Mouse (Mus musculus) ovary, postnatal 14 days (tissue): ENCODE data around the gene Ring1.

Source experiments
- DNase-seq: peaks from one replicate; pipeline ENCODE4 v3.0.0; 2022; ENCODE audit warnings: low spot score

Ring1 gene

DNA sequence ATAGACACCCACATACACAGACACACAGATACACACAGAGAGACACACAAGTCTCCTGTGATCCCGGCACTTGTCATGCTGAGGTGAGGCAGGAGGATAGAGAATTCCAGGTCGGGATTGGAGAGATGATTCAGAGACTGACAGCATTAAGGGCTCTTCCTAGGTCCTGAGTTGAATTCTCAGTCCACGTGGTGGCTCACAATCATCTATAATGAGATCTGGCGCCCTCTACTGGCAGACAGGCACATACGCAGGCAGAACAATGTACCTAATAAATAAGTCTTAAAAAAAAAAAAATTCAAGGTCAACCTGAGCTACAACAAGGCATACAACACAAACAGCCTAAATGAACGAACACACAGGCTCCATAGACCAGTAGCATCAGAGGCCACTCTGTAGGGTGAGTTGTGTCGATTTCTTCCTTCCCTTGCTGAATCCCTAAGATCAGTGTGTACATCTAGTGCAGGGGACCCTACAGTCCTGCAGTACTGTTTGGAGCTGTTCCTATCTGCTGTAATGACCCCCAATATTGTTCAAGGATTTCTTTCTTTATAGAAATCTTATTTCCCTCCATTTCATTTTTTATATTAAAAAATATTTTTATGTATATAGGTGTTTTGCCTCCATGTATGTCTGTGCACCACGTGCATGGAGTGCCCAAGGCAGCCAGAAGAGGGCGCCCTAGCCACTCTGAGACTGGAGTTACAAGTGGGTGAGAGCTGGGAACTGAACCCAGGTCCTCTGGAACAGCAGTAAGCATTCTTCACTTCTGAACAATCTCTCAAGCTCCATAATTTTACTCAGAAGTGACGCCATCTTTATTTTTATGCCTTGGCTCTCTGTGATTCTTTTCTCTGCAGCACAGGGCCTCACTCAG, 32.5 kb downstream of the Ring1 start:
- DNase-seq = peak; percentile 38

DNA sequence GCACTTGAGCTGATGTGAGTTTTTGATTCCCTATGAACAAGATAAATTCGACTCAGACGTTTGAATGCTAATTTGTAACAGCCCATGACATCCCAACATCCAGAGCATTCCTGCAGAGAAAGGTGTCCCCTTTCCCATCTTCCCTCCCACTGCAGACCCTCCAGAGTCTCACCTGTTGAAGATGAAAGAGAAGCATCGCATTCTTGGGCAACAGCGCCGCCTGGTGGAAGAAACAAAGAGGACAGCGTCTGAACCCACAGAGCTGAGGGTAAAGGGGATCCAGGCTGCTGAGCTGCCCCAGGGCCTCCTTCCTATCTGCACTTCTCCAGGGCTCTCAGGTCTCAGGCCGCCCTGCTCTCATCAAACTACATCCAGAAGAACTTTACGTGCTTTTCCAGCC, 42.3 kb downstream of the Ring1 start:
- DNase-seq = peak; percentile 46

DNA sequence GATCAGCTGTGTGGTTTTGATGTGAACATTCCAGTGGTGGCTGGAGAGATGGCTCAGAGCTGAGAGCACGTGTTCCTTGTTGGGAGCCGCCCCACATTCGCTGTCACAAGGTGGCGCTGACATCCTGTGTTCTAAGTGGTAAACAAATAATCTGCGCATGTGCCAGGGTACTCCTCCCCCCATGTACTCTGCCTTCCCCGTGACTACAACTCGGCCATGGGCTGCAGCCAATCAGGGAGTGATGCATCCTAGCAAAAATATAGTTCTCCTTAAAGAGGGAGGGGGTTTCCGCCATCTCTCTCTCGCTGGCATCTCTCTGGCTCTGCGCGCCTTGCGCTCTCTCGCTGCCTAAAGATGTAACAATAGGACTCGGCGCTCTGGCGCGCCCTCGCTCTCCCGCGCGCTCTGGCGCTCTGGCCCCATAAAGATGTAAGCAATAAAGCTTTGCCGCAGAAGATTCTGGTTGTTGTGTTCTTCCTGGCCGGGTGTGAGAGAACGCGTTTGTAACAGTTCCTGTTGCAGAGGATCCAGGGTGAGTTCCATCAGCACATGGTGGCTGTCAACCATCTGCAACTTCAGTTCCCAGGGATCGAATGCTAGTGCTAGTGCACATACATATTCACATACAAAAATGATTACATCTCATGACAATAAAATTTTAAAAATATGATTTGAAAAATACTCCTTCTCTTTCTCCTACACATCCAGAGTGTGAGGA, 43.1 kb downstream of the Ring1 start:
- peak; percentile 52 for DNase-seq

DNA sequence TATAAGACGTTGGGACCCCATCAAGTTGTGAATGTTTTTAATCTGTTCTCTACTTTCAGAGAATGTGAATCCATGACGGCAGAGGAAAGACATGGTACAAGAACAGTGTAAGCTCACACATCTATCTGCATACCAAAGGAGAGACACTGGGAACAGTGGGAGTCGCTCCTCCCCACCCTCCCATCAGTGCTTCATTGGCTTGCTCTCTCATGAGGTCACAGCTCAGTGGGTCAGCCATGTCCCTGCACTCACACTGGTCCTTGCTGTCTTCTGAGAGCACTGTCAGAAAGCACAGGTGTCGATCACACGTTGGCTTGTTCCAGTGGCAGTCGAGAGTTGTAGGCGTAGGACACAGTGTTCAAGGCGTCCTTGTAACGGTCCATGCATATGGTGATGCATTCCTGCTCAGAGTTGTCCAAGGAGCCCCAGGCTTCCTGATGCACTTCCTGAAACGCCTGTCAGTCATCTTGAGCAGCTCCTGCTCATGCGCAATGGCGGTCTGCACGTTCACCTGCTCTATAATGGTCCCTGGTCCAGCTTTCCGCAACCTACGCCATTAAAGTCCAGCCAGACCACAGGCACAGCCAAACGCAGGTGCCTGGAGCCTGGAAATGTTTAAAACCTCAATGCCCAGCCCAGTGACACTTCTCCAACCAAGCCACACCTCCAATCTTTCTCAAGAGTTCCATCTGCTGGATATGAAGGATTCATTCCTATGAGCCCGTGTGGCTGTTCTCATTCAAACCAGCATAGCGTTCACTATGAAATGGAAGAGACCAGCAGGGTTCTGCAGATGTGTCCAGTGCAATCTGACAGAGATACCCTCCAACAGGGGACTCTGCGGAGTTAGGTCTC, 44.1 kb downstream of the Ring1 start:
- no peak for DNase-seq

DNA sequence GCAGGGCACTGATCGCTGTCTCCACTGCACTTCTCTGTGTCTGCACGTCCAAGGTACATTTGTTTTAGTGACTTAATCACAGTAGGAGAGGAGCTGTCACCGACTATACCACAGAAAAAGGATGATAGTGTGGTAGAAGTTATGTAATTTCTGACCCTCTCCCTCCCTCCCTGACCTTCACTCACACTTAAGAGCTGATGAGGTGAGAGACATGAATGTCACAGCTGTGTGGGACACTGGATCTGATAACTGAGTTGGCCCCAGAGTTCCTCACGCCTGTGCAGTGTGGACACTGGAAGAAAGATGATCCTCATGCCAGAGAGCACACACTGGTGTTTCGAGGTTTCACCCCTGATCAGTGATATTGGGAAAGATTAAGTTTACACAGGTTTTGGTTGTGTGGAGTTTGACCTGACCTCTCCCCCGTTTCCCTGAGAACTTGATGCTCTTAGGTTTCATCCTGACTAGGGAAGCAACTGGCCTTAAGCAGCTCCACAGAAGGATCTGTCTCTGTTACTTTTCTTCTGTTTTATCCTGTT, 44.9 kb downstream of the Ring1 start:
- no peak for DNase-seq

DNA sequence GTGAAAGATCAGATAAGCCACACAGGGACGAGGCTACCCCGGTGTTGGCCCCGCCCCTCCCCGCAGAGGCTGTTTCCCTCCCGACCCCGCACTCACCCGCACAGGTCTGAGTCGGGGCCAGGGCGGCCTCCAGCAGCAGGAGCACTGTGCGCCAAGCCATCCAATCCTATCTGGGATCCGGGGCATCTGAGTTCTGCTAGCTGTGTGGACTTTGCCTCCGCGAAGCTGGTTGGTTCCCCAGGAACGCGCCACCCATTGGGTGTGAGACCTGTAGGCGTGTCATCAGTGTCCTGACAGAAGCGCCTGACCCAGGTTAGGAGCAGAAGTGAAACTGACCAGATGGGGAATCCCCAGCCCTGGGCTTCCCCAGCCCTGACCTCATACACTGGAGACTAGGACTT, 45.8 kb downstream of the Ring1 start:
- no peak for DNase-seq

DNA sequence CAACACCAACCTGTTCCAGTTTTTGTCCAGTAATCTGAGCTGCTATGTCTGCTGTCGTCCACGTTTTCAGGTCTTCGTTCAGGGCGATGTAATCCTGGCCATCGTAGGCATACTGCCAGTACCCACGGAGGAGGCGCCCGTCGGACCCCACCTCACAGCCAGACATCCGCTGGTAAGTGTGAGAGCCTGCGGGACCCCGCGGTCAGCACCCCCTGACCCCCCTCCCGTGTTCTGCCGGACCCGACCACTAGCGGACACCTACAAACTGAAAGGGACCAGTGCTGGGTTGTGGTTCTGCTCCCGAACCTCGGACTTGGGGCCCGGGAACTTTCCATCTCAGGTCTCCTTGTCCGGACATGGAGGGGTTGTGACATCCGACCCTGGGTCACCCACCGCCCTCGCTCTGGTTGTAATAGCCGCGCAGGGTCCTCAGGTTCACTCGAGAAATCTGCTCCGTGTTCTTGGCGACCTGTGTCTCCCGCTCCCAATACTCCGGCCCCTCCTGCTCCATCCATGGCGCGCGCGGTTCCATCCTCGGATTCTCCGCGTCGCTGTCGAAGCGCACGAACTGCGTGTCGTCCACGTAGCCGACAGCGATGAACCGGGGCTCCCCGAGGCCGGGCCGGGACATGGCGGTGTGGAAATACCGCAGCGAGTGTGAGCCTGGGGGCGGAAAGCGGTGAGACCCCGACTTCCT, 46.5 kb downstream of the Ring1 start:
- DNase-seq = no peak

DNA sequence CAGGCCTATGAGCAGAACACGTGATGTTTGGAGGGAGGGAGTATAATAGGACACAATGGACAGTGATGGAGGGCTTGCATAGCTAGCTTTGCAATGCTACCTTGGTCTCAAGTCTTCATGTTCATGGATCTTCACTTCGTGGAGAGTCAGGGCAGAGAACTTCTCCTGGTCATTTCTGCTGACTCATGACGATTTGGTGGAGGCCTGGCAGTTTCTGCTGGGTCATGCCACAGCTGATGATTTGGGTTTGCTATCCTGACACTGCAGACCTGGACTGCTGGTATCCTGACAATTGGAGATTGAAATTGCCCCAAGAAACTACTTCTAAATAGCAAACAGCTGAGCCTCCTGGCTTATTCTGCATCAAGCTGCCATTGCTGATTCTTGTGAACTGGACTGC, 50.9 kb downstream of the Ring1 start:
- DNase-seq = no peak

DNA sequence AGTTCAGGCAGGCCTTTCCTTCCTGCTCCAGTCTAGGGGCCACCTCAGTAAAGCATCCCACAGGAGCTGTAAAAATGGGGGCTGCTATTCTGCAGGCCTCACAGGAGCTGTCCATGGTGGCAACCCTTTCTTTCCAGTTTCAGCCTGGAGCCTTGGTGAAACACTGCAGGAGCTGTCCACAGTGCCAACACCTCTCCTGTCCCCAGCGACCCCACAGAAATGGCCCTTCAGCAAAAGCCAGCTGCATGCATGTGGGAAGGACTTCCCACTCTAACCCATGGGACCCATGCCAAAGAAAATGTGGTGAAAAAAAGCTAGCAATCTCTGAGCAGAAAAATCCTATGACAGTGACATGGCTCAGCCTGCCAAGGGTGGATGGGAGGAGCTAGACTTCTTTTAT, 51.8 kb downstream of the Ring1 start:
- no peak for DNase-seq
